Mouse (Mus musculus) brain, embryonic 18.5 days (tissue): ENCODE measurements around the gene Cd151.
"Not testable (repeated sequence)": the region's sequence is repeated elsewhere in the genome, so short reads cannot be mapped to it uniquely, and the experiment has no call there.

ENCODE experiments used
- DNase-seq: peaks from one replicate; pipeline ENCODE4 v3.0.0-alpha.2; 2012; ENCODE audit warnings: low read depth, low spot score

Cd151 gene

DNA sequence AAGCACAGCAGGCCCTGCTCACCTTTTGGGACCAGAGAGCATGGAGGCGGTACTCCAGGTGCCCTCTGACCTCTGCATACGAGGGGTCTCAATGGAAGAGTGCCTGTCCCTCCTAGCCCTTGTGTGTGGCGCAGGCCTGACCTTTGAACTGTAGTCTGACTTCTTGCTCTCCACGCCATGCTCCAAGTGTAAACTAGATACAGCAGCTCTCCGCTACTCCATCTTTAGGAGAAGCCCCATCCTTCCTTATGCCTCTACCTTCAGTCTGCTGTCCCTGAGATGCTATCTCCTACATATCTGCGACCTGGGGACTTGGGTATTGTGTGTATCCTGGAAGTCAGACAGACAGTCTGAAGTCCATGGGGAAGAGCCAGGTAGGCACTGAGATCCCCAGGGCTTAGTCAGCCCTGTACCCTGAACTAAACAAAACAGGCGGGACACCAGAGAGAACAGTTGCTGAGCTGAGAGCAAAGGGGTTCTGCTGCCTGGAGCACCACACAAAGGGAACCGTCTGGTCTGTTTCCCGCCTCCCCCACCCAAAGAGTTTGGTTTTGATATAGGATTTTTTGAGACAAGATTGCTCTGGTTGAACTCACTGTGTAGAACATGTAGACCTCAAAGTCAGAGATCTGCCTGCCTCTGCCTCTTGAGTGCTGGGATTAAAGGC is 31.2 kb upstream of the Cd151 start:
- DNase-seq: no peak

- DNase-seq: no peak
These were observed 30.7 kb upstream of the Cd151 start for GRCm38 (mm10) chr7:141436523-141436892.

- peak; percentile 79 for DNase-seq
These were observed 29.7 kb upstream of the Cd151 start, which contains the start of gene Slc25a22 for GRCm38 (mm10) chr7:141437178-141438120. TSS of gene Slc25a22 (minus strand) at chr7:141437892.

- no peak for DNase-seq
These were observed 28.8 kb upstream of the Cd151 start for GRCm38 (mm10) chr7:141438201-141438968.

DNA sequence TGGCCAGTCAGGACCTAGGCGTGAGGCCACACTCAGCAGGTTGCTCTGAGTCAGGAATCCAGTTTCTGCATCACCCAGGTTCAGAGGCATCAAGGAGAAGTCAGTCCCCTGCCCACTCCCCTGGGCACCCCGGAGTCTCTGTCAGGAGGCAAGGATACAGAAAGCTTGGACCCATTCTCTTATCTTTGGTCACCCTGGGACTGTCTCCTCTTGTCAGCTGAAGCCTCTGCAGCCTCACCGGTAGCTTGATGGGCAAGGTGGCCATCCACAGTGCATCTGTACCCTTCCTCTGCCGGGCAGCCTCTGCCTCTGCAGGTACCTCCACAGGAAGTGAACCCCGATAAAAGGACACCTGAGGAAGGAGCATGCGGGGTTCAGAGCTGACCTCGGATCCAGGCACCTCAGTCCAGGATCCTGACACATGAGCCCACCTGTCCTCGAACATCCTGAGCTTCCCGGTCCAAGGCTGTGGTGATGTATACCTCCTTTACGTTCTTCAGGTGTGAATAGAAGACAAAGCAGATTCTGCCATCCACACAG is 28.0 kb upstream of the Cd151 start:
- no peak for DNase-seq

- DNase-seq: no peak
These were observed 27.4 kb upstream of the Cd151 start for GRCm38 (mm10) chr7:141439811-141440210.

- no peak for DNase-seq
These were observed 26.6 kb upstream of the Cd151 start for GRCm38 (mm10) chr7:141440613-141441012.

DNA sequence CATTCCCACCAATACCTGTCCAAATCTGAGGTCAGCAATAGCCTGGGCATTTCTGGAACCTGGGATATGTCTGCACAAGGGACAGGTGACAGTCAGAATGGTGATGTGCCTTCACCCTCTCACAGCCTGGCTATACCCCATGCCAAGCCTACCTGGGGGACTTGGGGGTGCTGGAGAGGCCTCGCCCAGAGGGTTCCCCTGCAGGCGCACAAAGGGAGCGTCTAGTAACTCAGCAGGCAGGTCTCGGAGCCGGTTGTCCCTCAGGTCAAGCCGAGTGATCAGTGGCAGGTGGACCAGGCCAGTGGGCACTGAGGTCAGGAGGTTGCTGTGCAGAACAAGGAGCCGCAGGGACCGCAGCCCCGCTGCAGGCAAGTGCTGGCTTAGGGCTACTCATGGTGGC is 25.7 kb upstream of the Cd151 start:
- DNase-seq: no peak

DNA sequence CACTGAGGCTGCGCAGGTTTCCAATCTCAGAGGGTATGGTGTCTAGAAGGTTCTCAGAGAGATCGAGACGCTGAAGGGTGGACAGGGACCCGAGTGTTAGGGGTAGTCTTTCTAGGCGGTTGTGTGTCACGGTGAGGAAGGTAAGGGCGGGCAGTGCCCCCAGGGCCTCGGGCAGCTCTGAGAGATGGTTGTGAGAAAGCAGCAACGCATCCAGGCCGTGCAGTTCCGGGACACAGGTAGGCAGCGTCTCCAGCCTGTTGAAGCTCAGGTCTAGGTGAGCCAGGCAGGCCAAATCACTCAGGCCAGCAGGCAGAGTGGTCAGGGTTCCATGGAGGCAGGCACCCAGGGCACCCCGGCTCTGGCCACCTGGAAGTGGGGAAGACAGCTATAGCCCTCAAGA is 25.0 kb upstream of the Cd151 start:
- no peak for DNase-seq

DNA sequence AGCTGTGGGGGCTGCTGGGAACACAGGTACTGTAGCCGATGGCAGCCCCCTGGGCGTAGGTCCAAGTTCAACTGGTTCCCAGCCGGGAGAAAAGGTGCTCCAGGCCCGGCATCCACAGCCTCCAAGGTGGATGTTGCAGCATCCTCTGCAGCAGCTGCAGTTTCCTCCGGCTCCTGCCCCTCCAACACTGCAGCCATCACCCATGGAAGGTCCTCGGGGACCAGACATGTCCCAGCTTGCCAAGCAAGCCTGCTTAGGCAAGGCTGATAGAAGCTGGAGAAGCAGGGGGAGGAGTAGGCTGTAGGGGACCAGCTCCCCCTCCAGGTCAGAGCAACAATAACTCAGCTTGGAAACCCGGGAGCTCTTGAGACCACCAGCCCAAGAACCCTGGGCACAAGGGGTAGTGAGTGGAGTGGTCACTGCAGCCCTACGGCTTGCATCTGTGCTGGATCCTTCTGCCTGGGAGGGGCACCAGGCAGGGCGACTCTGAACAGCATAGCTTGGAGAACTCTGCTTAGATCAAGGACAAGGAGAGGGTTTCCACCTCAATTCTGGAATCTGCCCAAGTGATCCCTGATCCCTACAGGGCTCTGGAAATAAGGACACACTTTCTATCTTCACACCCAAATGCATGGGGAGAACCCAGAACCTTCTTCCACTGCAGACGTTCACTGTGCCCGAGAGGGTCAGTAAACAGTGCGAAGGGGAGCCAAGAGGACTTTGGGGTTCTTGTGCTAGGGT is 23.9 kb upstream of the Cd151 start:
- DNase-seq: no peak

GRCm38 (mm10) chr7:141443828-141444237 is 23.4 kb upstream of the Cd151 start, which contains the start of gene Pidd1:
TSS of gene Pidd1 (minus strand) at chr7:141444025.
- DNase-seq: no peak

- not testable (repeated sequence) for DNase-seq
These were observed 20.8 kb upstream of the Cd151 start for GRCm38 (mm10) chr7:141446374-141446773.

DNA sequence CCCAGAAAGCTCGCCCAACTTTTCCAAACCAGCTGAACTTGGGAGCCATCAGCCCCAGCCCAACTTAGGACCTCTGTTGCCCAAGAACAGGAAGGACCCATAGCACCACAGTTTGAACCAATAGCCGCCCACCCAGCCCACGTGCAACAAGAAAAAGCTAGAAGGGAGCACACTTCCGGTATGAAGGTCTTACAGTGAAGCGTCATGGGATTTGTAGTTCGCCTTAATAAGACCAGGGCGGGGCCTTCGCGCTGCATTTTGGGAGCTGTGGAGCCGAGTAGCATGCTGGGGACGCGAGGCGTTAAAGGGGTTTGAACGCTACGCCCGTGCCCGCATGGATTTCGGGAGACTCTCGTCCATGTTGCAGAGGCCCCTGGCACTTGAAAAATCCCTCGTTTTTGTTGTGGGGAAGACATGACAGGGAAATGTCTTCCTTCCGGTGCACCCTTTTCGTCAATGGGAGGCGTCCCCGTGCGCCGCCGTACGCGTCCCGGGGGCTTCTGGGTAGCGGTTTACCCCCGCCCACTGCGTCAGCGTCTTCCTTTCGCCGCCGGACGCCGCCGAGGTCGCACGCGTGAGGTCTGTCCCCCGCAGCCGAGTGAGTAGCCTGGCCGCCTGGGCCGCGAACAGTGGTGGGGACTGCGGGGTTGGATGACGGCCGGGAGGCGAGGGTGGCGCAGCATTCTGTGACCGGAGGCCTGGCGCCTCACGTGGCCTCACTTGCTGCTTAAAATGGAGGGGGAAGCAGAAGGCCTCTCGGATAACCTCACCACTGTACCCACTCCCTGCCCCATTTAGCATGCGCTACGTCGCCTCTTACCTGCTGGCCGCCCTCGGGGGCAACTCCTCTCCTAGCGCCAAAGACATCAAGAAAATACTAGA is 19.8 kb upstream of the Cd151 start, which contains the start of gene Rplp2:
TSS of gene Rplp2 (plus strand) at position 261 of the 882 bp plus-strand sequence.
- DNase-seq: peak; percentile 93

DNA sequence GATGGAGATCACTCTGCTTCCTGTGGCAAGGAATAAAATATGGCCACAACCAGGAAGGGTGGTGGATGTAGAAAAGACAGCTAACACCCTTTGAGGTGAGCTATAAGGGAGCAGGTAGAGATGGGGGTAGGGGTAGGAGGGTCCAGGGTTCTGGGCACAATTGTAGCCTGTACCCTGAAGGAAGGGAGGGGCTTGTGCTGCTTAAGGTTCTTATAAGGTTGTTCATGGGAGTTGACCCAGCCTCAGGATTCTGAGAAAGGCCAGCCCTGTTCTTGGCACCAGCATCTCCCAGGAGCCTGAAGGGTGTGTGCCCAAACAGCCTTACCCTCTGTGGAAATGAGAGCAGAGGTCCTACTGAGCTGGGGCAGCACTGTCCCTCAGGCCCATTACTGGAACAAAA is 15.3 kb upstream of the Cd151 start:
- DNase-seq: no peak

DNA sequence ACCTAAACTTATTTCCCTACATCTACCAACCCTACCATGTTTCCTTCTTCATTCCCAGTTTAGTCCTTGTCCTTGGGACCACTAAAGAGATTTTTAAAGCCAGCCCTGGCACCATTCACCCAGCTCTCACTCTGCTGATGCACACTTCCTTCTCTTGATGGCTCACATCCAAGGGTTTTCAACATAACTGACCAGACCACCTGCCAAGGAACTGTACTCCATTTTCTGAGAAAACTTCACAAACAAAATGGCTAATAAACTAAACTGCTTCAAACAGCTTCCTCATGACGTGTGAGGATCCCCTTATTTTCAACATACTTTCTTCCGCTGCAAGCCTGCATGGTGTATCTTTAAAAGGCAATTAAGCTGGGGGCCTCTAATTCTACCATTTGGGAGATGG is 13.6 kb upstream of the Cd151 start:
- DNase-seq: no peak

GRCm38 (mm10) chr7:141454967-141455551 is 12.1 kb upstream of the Cd151 start, which contains the start of gene Pnpla2:
TSS of gene Pnpla2 (plus strand) at chr7:141455198.
- DNase-seq: no peak

DNA sequence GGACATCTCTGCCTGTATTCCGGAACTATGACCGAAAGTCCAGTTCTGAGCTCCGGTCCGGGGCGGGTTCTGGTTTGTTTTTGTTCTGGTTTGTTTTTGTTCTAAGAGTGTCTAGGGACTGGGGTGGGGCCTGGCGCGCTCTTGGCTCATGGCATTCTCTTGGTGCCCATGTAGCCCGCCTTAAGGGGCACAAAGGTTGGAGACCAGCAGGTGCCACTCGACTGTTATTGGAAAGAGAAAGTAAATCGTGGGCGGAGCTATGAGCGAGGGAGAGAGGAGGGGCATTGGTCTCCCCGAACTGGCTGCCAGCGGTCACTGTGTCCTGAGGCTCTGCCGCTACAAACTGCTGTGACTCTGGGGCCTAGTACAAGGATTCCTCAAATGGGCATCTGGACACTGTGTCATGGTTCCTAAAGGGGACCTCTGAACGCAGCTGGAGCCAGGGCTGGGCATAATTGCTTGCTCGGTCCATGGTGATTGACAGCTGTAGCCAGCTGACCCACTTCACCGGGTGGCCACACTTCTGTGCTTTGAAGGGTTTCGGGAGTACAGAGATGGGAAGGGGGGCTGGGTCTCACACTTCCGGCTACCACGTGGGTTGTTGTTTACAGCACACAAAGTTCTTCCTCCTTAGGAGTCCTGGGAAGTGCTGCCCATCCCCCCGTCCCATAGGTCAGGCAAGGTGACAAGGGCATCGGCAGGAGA is 11.4 kb upstream of the Cd151 start:
- no peak for DNase-seq

- DNase-seq: no peak
These were observed 10.5 kb upstream of the Cd151 start for GRCm38 (mm10) chr7:141456739-141457138.

DNA sequence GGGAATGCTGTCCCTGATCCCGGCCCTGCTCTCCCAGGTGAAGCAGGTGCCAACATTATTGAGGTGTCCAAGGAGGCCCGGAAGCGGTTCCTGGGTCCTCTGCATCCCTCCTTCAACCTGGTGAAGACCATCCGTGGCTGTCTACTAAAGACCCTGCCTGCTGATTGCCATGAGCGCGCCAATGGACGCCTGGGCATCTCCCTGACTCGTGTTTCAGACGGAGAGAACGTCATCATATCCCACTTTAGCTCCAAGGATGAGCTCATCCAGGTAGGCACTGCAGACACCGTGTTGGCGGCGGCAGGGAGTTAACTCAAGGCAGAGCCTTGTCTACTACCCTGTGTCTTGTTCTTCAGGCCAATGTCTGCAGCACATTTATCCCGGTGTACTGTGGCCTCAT is 10.0 kb upstream of the Cd151 start:
- no peak for DNase-seq
